8 mouse cellular contexts compared by ENCODE assay signal in genomic region chr13:3917571-3918311, GRCm38 (mm10). TPM values are rescaled to one million over a fixed set of nuclear protein-coding genes. Genes with fewer than 3 reads are reported as not detected.
A peak's percentile ranks its signal among the peaks of the same experiment; 100 is the strongest.
DNase-seq lines count a peak whose midpoint lies in the region; ATAC-seq lines count a peak whose summit lies in the region.

Net1 (minus strand) TSS chr13:3918220.
Tubal3 (plus strand) TSS chr13:3918274.

- peak; percentile 99 for ATAC-seq in hindbrain, embryonic 14.5 days (ENCODE audit: low FRiP score)

- H3K27ac ChIP-seq in hindbrain, embryonic 14.5 days = 0 out of 2 replicates have a peak within 1 kb of the TSS, but pooled peaks have one; percentile 33

- no peaks in the 10 kb centered on the region for H3K36me3 ChIP-seq in hindbrain, embryonic 14.5 days (replicated peaks; ENCODE audit: control insufficient read depth, insufficient read depth)

- peak within 1 kb of the TSS; percentile 80 for H3K9ac ChIP-seq in hindbrain, embryonic 14.5 days

- peak; percentile 89 for DNase-seq in NIH3T3 (ENCODE audit: low read depth)
- peak; percentile 95 for DNase-seq in cerebellum, postnatal 10 days
- DNase-seq in frontal cortex, postnatal 14 days (ENCODE audit: low spot score in 2 of 2) = peak; percentile 81 to 88
- peak; percentile 91 for DNase-seq in hindbrain, embryonic 14.5 days (ENCODE audit: low spot score)
- peak; percentile 78 to 82 for DNase-seq in layer of hippocampus, postnatal 36 days
- peak; percentile 91 for DNase-seq in lung, postnatal 36 days
- peak; percentile 95 for DNase-seq in retina, postnatal 1 day
- DNase-seq in urinary bladder, adult 18-20 months (ENCODE audit: low spot score in 2 of 2) = peak; percentile 75 to 78

- H3K9me3 ChIP-seq in hindbrain, embryonic 14.5 days (ENCODE audit: control insufficient read depth, low read length) = no peaks in the 10 kb centered on the region

- peak within 1 kb of the TSS; percentile 86 for H3K4me2 ChIP-seq in hindbrain, embryonic 14.5 days (replicated peaks)

- H3K4me1 ChIP-seq in hindbrain, embryonic 14.5 days (replicated peaks; ENCODE audit: control insufficient read depth, insufficient read depth, low read length) = 0 out of 2 replicates have a peak, but pooled peaks cover 9% of the 10 kb centered on the region

- WGBS in hindbrain, embryonic 14.5 days = under 1% methylated on average over 52 of the region's 52 CpGs

- no peaks in the 10 kb centered on the region for H3K27me3 ChIP-seq in hindbrain, embryonic 14.5 days (ENCODE audit: control insufficient read depth, insufficient read depth, low read length)

- peak within 1 kb of the TSS; percentile 88 for H3K4me3 ChIP-seq in hindbrain, embryonic 14.5 days (replicated peaks; ENCODE audit: low read length)

RNA-seq across cellular contexts. Expression of gene Net1, which starts in this region (rescaled TPM):
- 10.2 and 12.1 TPM in 2 replicates for polyA plus RNA-seq in hindbrain, embryonic 14.5 days (2014; fragmentation: Nextera tagmentation; extraction: Ambion mirVana)
- total RNA-seq in layer of hippocampus, postnatal 36 days (2021) = 10 to 100 TPM; 40.3 to 46.1 TPM

RNA-seq across cellular contexts. Expression of gene Tubal3, which starts in this region (rescaled TPM):
- polyA plus RNA-seq in hindbrain, embryonic 14.5 days (2014; fragmentation: Nextera tagmentation; extraction: Ambion mirVana) = not detected in 2 replicates
- not detected for total RNA-seq in layer of hippocampus, postnatal 36 days (2021)

Comparison
In these comparisons a context has a peak if more than half of its experiments do, and no peak if none do; other contexts are left out.
1. Peak in every context shown above with its lines: DNase-seq, ATAC-seq, H3K4me3 ChIP-seq and H3K27ac ChIP-seq.